8 mouse cellular contexts compared by ENCODE assay signal in the genomic region with DNA sequence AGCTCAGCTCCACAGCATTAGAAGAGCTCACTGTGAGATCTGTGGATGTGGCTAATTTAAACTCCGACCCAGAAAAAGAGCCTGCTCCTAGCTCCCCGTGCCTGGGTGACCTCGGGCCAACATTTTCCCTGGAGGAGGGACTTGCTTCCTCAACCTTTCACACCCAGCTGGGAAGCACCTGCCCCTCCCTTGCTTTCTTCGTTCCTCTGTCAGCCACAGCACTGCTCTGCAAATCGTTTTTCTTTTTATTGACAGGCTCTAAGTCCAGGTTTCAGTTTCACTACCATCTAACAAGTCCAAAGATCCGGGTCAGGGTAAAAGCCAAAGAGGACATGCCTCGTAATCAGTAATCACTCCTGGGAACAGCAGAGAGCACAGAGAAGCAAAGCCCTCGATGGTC.
DNase-seq lines count a peak whose midpoint lies in the region; ATAC-seq and TF ChIP-seq lines count a peak whose summit lies in the region.

No protein-coding gene starts in this region.

- H3K27ac ChIP-seq in neural tube, embryonic 15.5 days (replicated peaks), result no peak overlapping the region
- H3K27ac ChIP-seq in heart, embryonic 14.5 days (replicated peaks in 1 of 2; ENCODE audit: control insufficient read depth in 1 of 2, insufficient read depth in 1 of 2, low read depth in 2 of 2, low read length in 2 of 2), result peak overlapping the region; percentile 77 to 95
- no peak overlapping the region for H3K27ac ChIP-seq in stomach, postnatal 0 days (replicated peaks)
- no peak overlapping the region for H3K27ac ChIP-seq in midbrain, embryonic 15.5 days

- no peak for TF ChIP-seq EP300 in stomach, postnatal 0 days (optimal IDR thresholded peaks at IDR 0.05)

- H3K9ac ChIP-seq in neural tube, embryonic 15.5 days (replicated peaks), result no peak overlapping the region
- H3K9ac ChIP-seq in heart, embryonic 14.5 days (ENCODE audit: low read length), result peak overlapping the region; percentile 70
- no peak overlapping the region for H3K9ac ChIP-seq in stomach, postnatal 0 days (ENCODE audit: low read length)
- no peak overlapping the region for H3K9ac ChIP-seq in midbrain, embryonic 15.5 days

- DNase-seq in neural tube, embryonic 10.5 days (ENCODE audit: extremely low spot score, low spot score), result peak; percentile 27
- DNase-seq in large intestine, adult 2 months (ENCODE audit: low read depth, low spot score), result peak; percentile 62
- peak; percentile 27 for DNase-seq in stomach, postnatal 0 days (ENCODE audit: low spot score)
- DNase-seq in ovary, postnatal 10 days (ENCODE audit: low spot score), result no peak

- no peaks in the 10 kb centered on the region for H3K27me3 ChIP-seq in neural tube, embryonic 15.5 days (replicated peaks)
- H3K27me3 ChIP-seq in heart, embryonic 14.5 days (ENCODE audit: control insufficient read depth, insufficient read depth, low read length), result no peaks in the 10 kb centered on the region
- H3K27me3 ChIP-seq in stomach, postnatal 0 days (ENCODE audit: control insufficient read depth, insufficient read depth, low read length), result no peaks in the 10 kb centered on the region
- H3K27me3 ChIP-seq in midbrain, embryonic 15.5 days (replicated peaks), result no peaks in the 10 kb centered on the region

- no peak overlapping the region for H3K4me2 ChIP-seq in neural tube, embryonic 15.5 days
- H3K4me2 ChIP-seq in heart, embryonic 14.5 days (ENCODE audit: low read length), result peak overlapping the region; percentile 68
- H3K4me2 ChIP-seq in stomach, postnatal 0 days (replicated peaks; ENCODE audit: low read depth), result peak overlapping the region; percentile 21; the same call in 1 of the 2 replicates
- no peak overlapping the region for H3K4me2 ChIP-seq in midbrain, embryonic 15.5 days

- H3K36me3 ChIP-seq in neural tube, embryonic 15.5 days, result no peaks in the 10 kb centered on the region
- no peaks in the 10 kb centered on the region for H3K36me3 ChIP-seq in heart, embryonic 14.5 days (ENCODE audit: control insufficient read depth, insufficient read depth, low read length)
- no peaks in the 10 kb centered on the region for H3K36me3 ChIP-seq in stomach, postnatal 0 days (ENCODE audit: control insufficient read depth, insufficient read depth, low read length)
- no peaks in the 10 kb centered on the region for H3K36me3 ChIP-seq in midbrain, embryonic 15.5 days (replicated peaks)

- no peak for ATAC-seq in neural tube, embryonic 15.5 days (ENCODE audit: low FRiP score)
- ATAC-seq in heart, embryonic 14.5 days (ENCODE audit: insufficient number of reproducible peaks, insufficient read depth, low FRiP score, low read depth), result no peak
- peak; percentile 64 for ATAC-seq in stomach, postnatal 0 days (ENCODE audit: low FRiP score, low TSS enrichment)
- no peak for ATAC-seq in midbrain, embryonic 15.5 days (replicated peaks)
- ATAC-seq in frontal cortex, adult (ENCODE audit: low TSS enrichment), result no peak

- H3K9me3 ChIP-seq in neural tube, embryonic 15.5 days (replicated peaks), result no peaks in the 10 kb centered on the region
- no peaks in the 10 kb centered on the region for H3K9me3 ChIP-seq in heart, embryonic 14.5 days (ENCODE audit: control insufficient read depth, low read length)
- no peaks in the 10 kb centered on the region for H3K9me3 ChIP-seq in stomach, postnatal 0 days (ENCODE audit: control insufficient read depth, low read length)
- H3K9me3 ChIP-seq in midbrain, embryonic 15.5 days, result no peaks in the 10 kb centered on the region

- TF ChIP-seq CTCF in stomach, postnatal 0 days (IDR thresholded peaks at IDR 0.05; ENCODE audit: low read depth), result no peak

- WGBS in neural tube, embryonic 15.5 days, result 44% methylated on average over 8 of the region's 8 CpGs
- 15% methylated on average over 8 of the region's 8 CpGs for WGBS in heart, embryonic 14.5 days
- 5% methylated on average over 8 of the region's 8 CpGs for WGBS in large intestine, adult 2 months
- 15% methylated on average over 8 of the region's 8 CpGs for WGBS in stomach, postnatal 0 days
- 53% methylated on average over 8 of the region's 8 CpGs for WGBS in midbrain, embryonic 15.5 days

- peaks cover 18% of the 10 kb centered on the region for H3K4me1 ChIP-seq in neural tube, embryonic 15.5 days
- peaks cover 3 to 14% of the 10 kb centered on the region in 2 experiments for H3K4me1 ChIP-seq in heart, embryonic 14.5 days (ENCODE audit: control insufficient read depth in 2 of 2, insufficient read depth in 2 of 2, low read length in 2 of 2)
- 0 out of 2 replicates have a peak, but pooled peaks cover 2% of the 10 kb centered on the region for H3K4me1 ChIP-seq in stomach, postnatal 0 days (replicated peaks; ENCODE audit: control insufficient read depth, insufficient read depth)
- H3K4me1 ChIP-seq in midbrain, embryonic 15.5 days, result peaks cover 14% of the 10 kb centered on the region

- H3K4me3 ChIP-seq in neural tube, embryonic 15.5 days (replicated peaks), result no peak overlapping the region
- peak overlapping the region; percentile 40 to 52 for H3K4me3 ChIP-seq in heart, embryonic 14.5 days (ENCODE audit: control insufficient read depth in 1 of 2, insufficient read depth in 1 of 2, low read depth in 1 of 2, low read length in 2 of 2)
- peak overlapping the region; percentile 3; the same call in 1 of the 2 replicates for H3K4me3 ChIP-seq in stomach, postnatal 0 days (ENCODE audit: low read depth, low read length)
- H3K4me3 ChIP-seq in midbrain, embryonic 15.5 days, result no peak overlapping the region

Comparison
In these comparisons a context has a peak if more than half of its experiments do, and no peak if none do; other contexts are left out.
1. H3K27ac ChIP-seq: peak in heart, embryonic 14.5 days (2 of 2); none in neural tube, embryonic 15.5 days (single experiment), stomach, postnatal 0 days (single experiment) and midbrain, embryonic 15.5 days (single experiment).
2. H3K4me2 ChIP-seq: peak in heart, embryonic 14.5 days (single experiment) and stomach, postnatal 0 days (single experiment); none in neural tube, embryonic 15.5 days (single experiment) and midbrain, embryonic 15.5 days (single experiment).
3. H3K4me3 ChIP-seq: peak in heart, embryonic 14.5 days (2 of 2) and stomach, postnatal 0 days (single experiment); none in neural tube, embryonic 15.5 days (single experiment) and midbrain, embryonic 15.5 days (single experiment).